Mouse (Mus musculus) limb, embryonic 14.5 days (tissue): ENCODE data around the gene F2rl3. TPM values are rescaled to one million over a fixed set of nuclear protein-coding genes. Genes with fewer than 3 reads are reported as not detected.

Experiments
- ATAC-seq: fragments of 200-750 bp; cut with Nextera tagmentation; 2 replicates; pipeline ENCODE4 v1.8.0; 2017; ENCODE audit warnings: low read depth, moderate number of reproducible peaks, moderate TSS enrichment; ENCODE audit not compliant: low FRiP score
- DNase-seq: peaks from one replicate; pipeline ENCODE4 v3.0.0-alpha.2; 2015; ENCODE audit warnings: low spot score
- H3K27ac ChIP-seq: fragments of 300-500 bp; sonication (generic); replicated peaks from 2 replicates; pipeline ENCODE4 v1.5.1; 2014; ENCODE audit warnings: low read depth, mild to moderate bottlenecking, low read length, moderate library complexity, mixed read lengths
- H3K27me3 ChIP-seq: fragments of 300-500 bp; sonication (generic); 2 replicates; pipeline ENCODE4 v1.6.1; 2014; ENCODE audit warnings: low read length, mixed read lengths; ENCODE audit not compliant: control insufficient read depth, insufficient read depth
- H3K36me3 ChIP-seq: fragments of 300-500 bp; sonication (generic); 2 replicates; pipeline ENCODE4 v1.6.1; 2014; ENCODE audit warnings: mild to moderate bottlenecking, low read length, moderate library complexity, mixed read lengths; ENCODE audit not compliant: control insufficient read depth, insufficient read depth
- H3K4me1 ChIP-seq: fragments of 300-500 bp; sonication (generic); 2 replicates; pipeline ENCODE4 v1.6.1; 2014; ENCODE audit warnings: antibody characterized with exemption, low read length, mixed read lengths; ENCODE audit not compliant: control insufficient read depth, insufficient read depth
- H3K4me2 ChIP-seq: fragments of 300-500 bp; sonication (generic); replicated peaks from 2 replicates; pipeline ENCODE4 v1.6.1; 2014; ENCODE audit warnings: low read depth, mild to moderate bottlenecking, low read length, moderate library complexity; ENCODE audit not compliant: severe bottlenecking
- H3K4me3 ChIP-seq: fragments of 300-500 bp; sonication (generic); replicated peaks from 2 replicates; pipeline ENCODE4 v1.5.1; 2014; ENCODE audit warnings: low read length
- H3K9ac ChIP-seq: fragments of 300-500 bp; sonication (generic); 2 replicates; pipeline ENCODE4 v1.6.1; 2014; ENCODE audit warnings: mild to moderate bottlenecking, low read depth, low read length, moderate library complexity; ENCODE audit not compliant: severe bottlenecking
- H3K9me3 ChIP-seq: fragments of 300-500 bp; sonication (generic); 2 replicates; pipeline ENCODE4 v1.6.1; 2016; ENCODE audit warnings: low read length; ENCODE audit not compliant: control insufficient read depth
- POLR2A ChIP-seq: fragments of 200-500 bp; IDR thresholded peaks from 2 replicates; pipeline ENCODE4 v1.8.0; 2012; ENCODE audit warnings: inconsistent platforms, mild to moderate bottlenecking, moderate library complexity, borderline replicate concordance; ENCODE audit not compliant: insufficient read depth, insufficient read length; ENCODE audit errors: extremely low read depth
- WGBS: fragments of 180-500 bp; shearing (Covaris S2); extraction: QIAGEN DNeasy Blood & Tissue Kit; methylation state at CpG from one replicate; pipeline ENCODE4 v1.1.7; 2014; 5-methylcytosine and 5-hydroxymethylcytosine counted together
- polyA plus RNA-seq, 2 experiments: library from polyadenylated mRNA; depleted of rRNA in 1 of 2; stranded (reverse) in 1 of 2; unstranded in 1 of 2; fragments of >200 nt; fragmentation: Nextera tagmentation in 1 of 2; extraction: Ambion mirVana in 1 of 2; gene quantifications; 2 replicates each; pipeline versions ENCODE4 v1.2.1 to v1.2.3; 2012 to 2014

Gene F2rl3
- 2.0 and 3.8 TPM in 2 replicates for polyA plus RNA-seq (2012; rRNA removed)
- polyA plus RNA-seq (2014; fragmentation: Nextera tagmentation; extraction: Ambion mirVana) = 0.69 and 1.5 TPM in 2 replicates

- ATAC-seq (no peak), DNase-seq (no peak)
- H3K27me3 ChIP-seq = no peaks in the 10 kb centered on the region
- no peaks in the 10 kb centered on the region for H3K4me1 ChIP-seq
- H3K9ac ChIP-seq = no peak within 1 kb of the TSS
- H3K9me3 ChIP-seq = no peaks in the 10 kb centered on the region
- H3K4me3 ChIP-seq = no peak within 1 kb of the TSS
- WGBS = 86% methylated on average over 7 of the region's 7 CpGs
- no peak within 1 kb of the TSS for H3K4me2 ChIP-seq
- peaks cover 23% of the 10 kb centered on the region for H3K36me3 ChIP-seq
- TF ChIP-seq POLR2A = no peak
- H3K27ac ChIP-seq = no peak within 1 kb of the TSS
These were observed at the start of gene F2rl3 for GRCm38 (mm10) chr8:72761322-72762051. F2rl3 (plus strand) TSS chr8:72761880.

DNA sequence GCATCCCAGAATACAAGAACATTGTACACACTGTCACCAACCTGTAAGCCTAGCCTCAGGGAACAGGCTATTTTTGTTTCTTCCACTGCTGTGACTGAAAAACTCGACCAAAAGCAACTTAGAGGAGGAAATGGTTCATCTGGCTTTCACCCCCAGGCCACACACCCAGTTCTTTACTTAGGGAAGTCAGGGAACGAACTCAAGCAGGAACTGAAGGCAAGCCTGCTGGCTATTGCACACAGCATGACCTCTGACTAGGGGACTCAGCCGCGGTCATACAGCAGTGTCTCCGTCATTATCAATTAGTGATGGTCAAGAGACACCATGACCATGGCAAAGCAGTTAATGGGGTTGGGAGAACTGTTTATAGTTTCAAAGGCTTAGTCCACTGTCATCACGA is 49.1 kb upstream of the F2rl3 start:
- Histone ChIP-seq H3K4me1 (no peaks in the 10 kb centered on the region), H3K27me3 (no peaks in the 10 kb centered on the region), H3K4me3 (no peak overlapping the region), H3K4me2 (no peak overlapping the region), H3K27ac (no peak overlapping the region), H3K9me3 (no peaks in the 10 kb centered on the region), H3K36me3 (no peaks in the 10 kb centered on the region), H3K9ac (no peak overlapping the region)
- WGBS = 52% methylated on average over 6 of the region's 6 CpGs
- DNase-seq (no peak), ATAC-seq (no peak)
- TF ChIP-seq POLR2A = no peak

GRCm38 (mm10) chr8:72716594-72716993 is 45.1 kb upstream of the F2rl3 start:
- no peaks in the 10 kb centered on the region for H3K36me3 ChIP-seq
- H3K27me3 ChIP-seq = no peaks in the 10 kb centered on the region
- ATAC-seq (no peak), DNase-seq (no peak)
- H3K4me3 ChIP-seq = no peak overlapping the region
- no peak overlapping the region for H3K27ac ChIP-seq
- no peak for TF ChIP-seq POLR2A
- no peak overlapping the region for H3K9ac ChIP-seq
- no peaks in the 10 kb centered on the region for H3K9me3 ChIP-seq
- 71% methylated on average over 5 of the region's 5 CpGs for WGBS
- H3K4me2 ChIP-seq = no peak overlapping the region
- H3K4me1 ChIP-seq = no peaks in the 10 kb centered on the region

GRCm38 (mm10) chr8:72720541-72720940 is 41.1 kb upstream of the F2rl3 start:
- Histone ChIP-seq H3K4me3 (no peak overlapping the region), H3K27ac (no peak overlapping the region), H3K4me2 (no peak overlapping the region), H3K27me3 (no peaks in the 10 kb centered on the region), H3K9ac (no peak overlapping the region), H3K36me3 (peaks cover 10% of the 10 kb centered on the region), H3K9me3 (no peaks in the 10 kb centered on the region), H3K4me1 (peaks cover 9% of the 10 kb centered on the region)
- no peak for ATAC-seq
- DNase-seq = no peak
- TF ChIP-seq POLR2A = no peak
- WGBS = 27% methylated on average over 1 of the region's 1 CpGs

DNA sequence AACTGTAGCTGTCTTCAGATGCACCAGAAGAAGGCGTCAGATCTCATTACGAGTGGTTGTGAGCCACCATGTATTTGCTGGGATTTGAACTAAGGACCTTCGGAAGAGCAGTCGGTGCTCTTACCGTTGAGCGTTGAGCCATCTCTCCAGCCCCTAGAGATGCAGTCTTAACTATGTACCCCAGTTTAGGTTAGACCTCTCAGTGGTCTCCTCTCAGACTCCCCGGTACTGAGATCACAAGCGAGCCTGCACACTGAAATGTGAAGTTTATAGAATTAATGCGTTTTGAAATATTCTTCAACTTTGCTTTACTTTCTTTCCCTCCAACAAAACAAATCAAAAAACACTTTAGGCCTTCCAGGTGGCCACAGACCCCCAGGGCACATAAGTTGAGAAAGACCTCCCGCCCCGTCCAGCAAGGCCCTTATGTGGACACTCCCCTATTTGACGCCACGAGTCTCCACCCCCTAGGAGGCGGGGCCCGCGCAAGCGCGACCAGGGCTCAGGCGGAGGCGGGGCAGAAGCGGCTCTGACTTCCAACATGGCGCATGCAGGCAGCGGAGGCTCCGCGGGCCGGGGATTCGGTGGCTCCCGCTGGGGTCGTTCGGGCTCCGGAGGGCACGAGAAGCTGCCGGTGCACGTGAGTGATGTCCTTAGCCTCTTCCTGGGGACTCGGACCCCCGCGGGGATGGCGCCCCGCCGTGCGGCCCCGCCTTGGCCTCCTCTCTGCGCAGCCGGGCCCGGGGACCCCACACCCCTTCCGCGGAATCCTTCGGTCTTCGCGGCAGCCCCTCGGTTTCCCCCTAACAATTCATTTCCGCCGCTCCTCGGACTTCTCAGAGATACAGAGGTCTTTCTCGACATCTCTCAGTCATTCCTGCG is 38.7 kb upstream of the F2rl3 start, which contains the start of gene Sin3b:
TSS of gene Sin3b (plus strand) at position 517 of the 882 bp plus-strand sequence.
- DNase-seq (peak; percentile 85), ATAC-seq (peak; percentile 98)

More for the DNA sequence above, 38.7 kb upstream of the F2rl3 start, which contains the start of gene Sin3b:
- Histone ChIP-seq H3K4me2 (peak within 1 kb of the TSS; percentile 89), H3K27me3 (no peaks in the 10 kb centered on the region), H3K4me1 (peaks cover 9% of the 10 kb centered on the region), H3K9ac (peak within 1 kb of the TSS; percentile 94), H3K9me3 (no peaks in the 10 kb centered on the region), H3K36me3 (peaks cover 34% of the 10 kb centered on the region), H3K4me3 (peak within 1 kb of the TSS; percentile 85), H3K27ac (0 out of 2 replicates have a peak within 1 kb of the TSS, but pooled peaks have one; percentile 30)
- WGBS = 19% methylated on average over 41 of the region's 56 CpGs
- peak; percentile 68; the same call in 1 of the 2 replicates for TF ChIP-seq POLR2A
